Mouse (Mus musculus) MEL-GATA-1-ER (cell line): Measurements from ENCODE around the gene Kcnj3.
"Not testable (repeated sequence)": the region's sequence is repeated elsewhere in the genome, so short reads cannot be mapped to it uniquely, and the experiment has no call there.

ENCODE experiments used
- DNase-seq: peaks from one replicate; pipeline ENCODE4 v3.0.0-alpha.2; 2012; ENCODE audit warnings: low read depth; ENCODE audit errors: extremely low read depth

Gene Kcnj3

GRCm38 (mm10) chr2:55435721-55436260, at the start of gene Kcnj3:
Kcnj3 (plus strand) TSS chr2:55435970.
- no peak for DNase-seq

GRCm38 (mm10) chr2:55390330-55390989, 45.3 kb upstream of the Kcnj3 start:
- no peak for DNase-seq

- no peak for DNase-seq
Measured at GRCm38 (mm10) chr2:55405307-55405706, 30.5 kb upstream of the Kcnj3 start.

- DNase-seq, result no peak
Measured at GRCm38 (mm10) chr2:55427633-55428032, 8.1 kb upstream of the Kcnj3 start.

GRCm38 (mm10) chr2:55432104-55432503, 3.7 kb upstream of the Kcnj3 start:
- DNase-seq, result no peak

- no peak for DNase-seq
Measured at GRCm38 (mm10) chr2:55436261-55437006, 664 bp downstream of the Kcnj3 start.

GRCm38 (mm10) chr2:55437007-55437949, 1.5 kb downstream of the Kcnj3 start:
- no peak for DNase-seq

- no peak for DNase-seq
Measured at GRCm38 (mm10) chr2:55437977-55438376, 2.2 kb downstream of the Kcnj3 start.

- DNase-seq, result no peak
Measured at GRCm38 (mm10) chr2:55439211-55439610, 3.4 kb downstream of the Kcnj3 start.

- peak; percentile 4 for DNase-seq
Measured at GRCm38 (mm10) chr2:55442006-55442405, 6.2 kb downstream of the Kcnj3 start.

- DNase-seq, result no peak
Measured at GRCm38 (mm10) chr2:55447298-55447697, 11.5 kb downstream of the Kcnj3 start.

GRCm38 (mm10) chr2:55450774-55451173, 15.0 kb downstream of the Kcnj3 start:
- no peak for DNase-seq

- DNase-seq, result no peak
Measured at GRCm38 (mm10) chr2:55459195-55459594, 23.4 kb downstream of the Kcnj3 start.

GRCm38 (mm10) chr2:55469141-55469540, 33.4 kb downstream of the Kcnj3 start:
- no peak for DNase-seq

GRCm38 (mm10) chr2:55470006-55470405, 34.2 kb downstream of the Kcnj3 start:
- DNase-seq, result no peak

GRCm38 (mm10) chr2:55479511-55479910, 43.7 kb downstream of the Kcnj3 start:
- no peak for DNase-seq

GRCm38 (mm10) chr2:55479933-55480601, 44.3 kb downstream of the Kcnj3 start:
- no peak for DNase-seq

GRCm38 (mm10) chr2:55480602-55480965, 44.8 kb downstream of the Kcnj3 start:
- no peak for DNase-seq

GRCm38 (mm10) chr2:55485500-55486129, 49.8 kb downstream of the Kcnj3 start:
- DNase-seq, result not testable (repeated sequence)

- DNase-seq, result no peak
Measured at GRCm38 (mm10) chr2:55503390-55504176, 67.8 kb downstream of the Kcnj3 start.
